Mouse (Mus musculus): Measurements from ENCODE around the gene 3110040M04Rik.
"Not testable (repeated sequence)": the region's sequence is repeated elsewhere in the genome, so short reads cannot be mapped to it uniquely, and the experiment has no call there.

Gene 3110040M04Rik

GRCm38 (mm10) chr1:151192075-151192474, 11.8 kb upstream of the 3110040M04Rik start, which contains the start of gene Gm8947:
Gene Gm8947 (plus strand): TSS chr1:151192376.
- DNase-seq (ENCODE audit: low spot score), result not testable (repeated sequence)

GRCm38 (mm10) chr1:151192739-151193138, 11.2 kb upstream of the 3110040M04Rik start:
- DNase-seq (ENCODE audit: low spot score), result not testable (repeated sequence)

GRCm38 (mm10) chr1:151195986-151196385, 7.9 kb upstream of the 3110040M04Rik start:
- DNase-seq (ENCODE audit: low spot score), result not testable (repeated sequence)

GRCm38 (mm10) chr1:151196690-151197089, 7.2 kb upstream of the 3110040M04Rik start:
- not testable (repeated sequence) for DNase-seq (ENCODE audit: low spot score)

GRCm38 (mm10) chr1:151198120-151198519, 5.8 kb upstream of the 3110040M04Rik start, which contains the start of gene Gm47995:
Gene Gm47995 (plus strand): TSS chr1:151198448.
- not testable (repeated sequence) for DNase-seq (ENCODE audit: low spot score)

DNA sequence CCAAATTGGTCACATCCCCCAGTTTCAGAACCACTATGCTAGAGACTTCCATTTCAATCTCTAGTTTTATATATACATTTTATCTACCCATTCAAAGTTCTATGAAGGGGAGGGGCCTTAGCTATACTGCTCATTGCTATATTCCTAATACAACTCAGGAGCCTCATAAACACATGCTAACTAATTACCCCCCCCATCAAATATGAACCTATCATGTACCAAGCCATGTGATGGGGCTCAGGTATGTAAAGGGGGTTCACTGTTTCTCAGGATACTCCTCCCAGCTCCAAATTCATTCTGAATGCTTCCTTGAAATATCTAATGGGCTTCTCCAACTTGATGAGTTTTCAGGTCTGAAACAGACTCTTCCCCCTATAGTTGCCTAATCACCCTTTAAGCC, 3.3 kb upstream of the 3110040M04Rik start:
- DNase-seq (ENCODE audit: low spot score), result not testable (repeated sequence)

- DNase-seq (ENCODE audit: low spot score), result not testable (repeated sequence)
Observed at GRCm38 (mm10) chr1:151202771-151203170, 1.1 kb upstream of the 3110040M04Rik start.

DNA sequence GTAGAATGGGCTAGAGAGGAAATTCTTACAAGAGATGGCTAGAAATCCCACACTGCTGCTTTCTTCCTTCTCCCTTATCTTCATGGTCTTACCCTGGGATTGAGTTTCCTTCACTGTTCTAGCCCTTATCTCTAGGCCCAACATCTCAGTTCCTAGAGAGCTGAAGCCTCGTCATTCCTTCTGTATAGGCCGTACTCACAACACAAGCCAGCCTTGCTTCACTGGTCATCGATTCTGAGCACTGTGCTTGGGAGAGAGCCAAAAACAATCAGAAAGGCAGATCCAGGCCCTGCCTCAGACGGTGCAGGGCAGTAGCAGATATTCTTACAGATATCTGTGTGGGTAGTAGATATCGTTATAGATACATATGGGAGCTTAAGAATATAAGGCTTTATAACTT, 4.6 kb downstream of the 3110040M04Rik start:
- not testable (repeated sequence) for DNase-seq (ENCODE audit: low spot score)

GRCm38 (mm10) chr1:151208944-151209343, 5.0 kb downstream of the 3110040M04Rik start:
- DNase-seq (ENCODE audit: low spot score), result not testable (repeated sequence)

GRCm38 (mm10) chr1:151209824-151210355, 6.0 kb downstream of the 3110040M04Rik start, which contains the start of gene Gm47996:
Gene Gm47996 (plus strand): TSS chr1:151210131.
- not testable (repeated sequence) for DNase-seq (ENCODE audit: low spot score)

- DNase-seq (ENCODE audit: low spot score), result not testable (repeated sequence)
Observed at GRCm38 (mm10) chr1:151211666-151212065, 7.7 kb downstream of the 3110040M04Rik start.

DNA sequence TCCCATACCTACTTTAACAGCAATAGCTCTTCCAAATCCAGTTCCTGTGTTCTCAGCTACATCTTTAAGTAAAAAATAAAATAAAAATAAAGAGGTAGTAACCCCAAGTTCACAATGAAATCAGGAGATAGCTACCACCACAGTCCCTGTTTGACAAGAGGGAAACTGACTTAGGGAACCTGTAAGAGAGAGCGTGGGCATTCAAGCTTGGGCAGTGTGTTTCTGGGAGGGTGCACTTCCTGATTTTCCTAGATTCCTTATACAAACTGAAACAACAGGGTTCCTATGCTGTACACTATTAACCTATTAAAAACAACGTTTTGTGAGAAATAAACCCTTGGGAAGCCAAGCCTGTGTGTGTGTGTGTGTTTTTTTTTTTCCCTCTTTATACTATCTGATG, 10.9 kb downstream of the 3110040M04Rik start:
- DNase-seq (ENCODE audit: low spot score), result no peak

DNA sequence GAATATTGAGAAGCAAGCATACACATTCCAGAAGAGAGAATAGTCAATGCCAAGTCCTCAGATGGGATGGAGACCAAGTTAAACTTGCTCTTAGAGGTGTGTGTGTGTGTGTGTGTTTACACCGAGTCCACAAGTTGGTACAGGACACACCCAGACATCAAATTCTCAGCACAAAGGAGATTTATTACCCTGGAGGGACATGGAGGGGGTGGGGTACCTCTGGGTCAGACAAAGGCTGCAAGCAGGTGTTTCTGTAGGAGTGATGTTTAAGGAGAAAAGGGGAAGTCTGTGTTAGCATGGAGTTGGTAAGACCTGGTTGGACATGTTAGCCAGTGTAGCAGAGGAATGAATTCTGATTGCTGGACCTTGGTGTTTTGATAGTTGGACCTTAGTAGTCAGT, 12.1 kb downstream of the 3110040M04Rik start:
- DNase-seq (ENCODE audit: low spot score), result no peak

DNA sequence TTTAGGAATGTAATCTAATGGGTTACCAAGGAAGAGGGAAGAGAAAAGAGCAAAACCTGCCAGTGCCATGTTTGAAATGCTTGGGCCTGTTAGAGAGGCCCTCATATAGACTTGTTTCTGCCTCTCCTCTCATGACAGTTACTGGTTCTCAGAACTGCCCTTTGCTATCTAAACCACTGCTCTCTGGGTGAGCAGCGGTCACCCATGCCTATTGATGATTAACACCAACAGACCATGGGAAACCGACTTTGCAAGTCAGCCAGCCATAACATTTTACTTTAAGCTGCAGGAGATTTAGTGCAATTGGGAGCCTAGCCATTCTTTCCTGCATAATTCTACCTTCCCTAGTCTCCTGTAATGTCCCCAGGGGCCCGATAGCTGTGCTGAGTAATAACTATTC, 12.5 kb downstream of the 3110040M04Rik start:
- no peak for DNase-seq (ENCODE audit: low spot score)

GRCm38 (mm10) chr1:151219045-151219444, 15.1 kb downstream of the 3110040M04Rik start:
- no peak for DNase-seq (ENCODE audit: low spot score)

DNA sequence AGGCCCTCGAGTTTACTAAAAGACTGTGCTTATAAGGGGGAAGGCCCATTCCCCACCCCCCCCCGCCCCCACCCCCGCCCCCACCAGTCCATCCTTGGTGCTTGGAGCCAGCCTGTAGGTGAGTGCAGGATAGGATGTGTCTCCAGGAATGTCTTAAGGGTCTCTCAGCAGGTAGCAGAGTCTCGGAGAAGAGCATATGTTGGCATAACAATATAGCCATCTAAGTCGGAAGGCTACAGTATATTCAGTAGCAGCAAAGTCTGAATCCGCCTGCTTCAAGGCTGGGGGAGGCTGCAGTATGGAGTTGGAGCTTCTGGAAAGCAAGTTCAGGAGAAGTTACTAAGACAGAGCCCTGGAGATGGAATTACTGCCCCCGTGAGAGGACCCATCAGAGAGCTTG, 16.2 kb downstream of the 3110040M04Rik start:
- no peak for DNase-seq (ENCODE audit: low spot score)

- no peak for DNase-seq (ENCODE audit: low spot score)
Observed at GRCm38 (mm10) chr1:151222561-151223267, 18.8 kb downstream of the 3110040M04Rik start.

DNA sequence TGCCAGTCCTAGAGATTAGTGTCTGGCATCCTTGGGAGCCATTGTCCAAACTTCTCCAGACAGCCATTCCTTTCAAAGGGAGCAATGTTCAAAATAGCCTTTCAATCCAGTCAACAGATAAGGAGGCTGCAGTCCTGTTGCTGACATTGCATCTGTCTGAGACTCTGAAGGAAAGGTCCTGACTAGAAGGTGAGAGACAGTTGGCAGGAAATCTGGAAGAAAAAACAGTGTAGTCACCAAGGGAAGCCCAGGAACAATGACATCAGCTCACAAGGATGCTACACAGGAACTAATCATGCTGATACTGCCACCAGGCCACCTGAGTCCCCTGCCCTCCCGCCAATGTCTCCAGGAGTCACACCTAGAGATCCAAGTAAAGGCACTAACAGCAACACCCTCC, 19.5 kb downstream of the 3110040M04Rik start:
- no peak for DNase-seq (ENCODE audit: low spot score)

- no peak for DNase-seq (ENCODE audit: low spot score)
Observed at GRCm38 (mm10) chr1:151224536-151224935, 20.6 kb downstream of the 3110040M04Rik start.

GRCm38 (mm10) chr1:151227506-151227905, 23.6 kb downstream of the 3110040M04Rik start:
- DNase-seq (ENCODE audit: low spot score), result no peak

- no peak for DNase-seq (ENCODE audit: low spot score)
Observed at GRCm38 (mm10) chr1:151228320-151228989, 24.5 kb downstream of the 3110040M04Rik start.

DNA sequence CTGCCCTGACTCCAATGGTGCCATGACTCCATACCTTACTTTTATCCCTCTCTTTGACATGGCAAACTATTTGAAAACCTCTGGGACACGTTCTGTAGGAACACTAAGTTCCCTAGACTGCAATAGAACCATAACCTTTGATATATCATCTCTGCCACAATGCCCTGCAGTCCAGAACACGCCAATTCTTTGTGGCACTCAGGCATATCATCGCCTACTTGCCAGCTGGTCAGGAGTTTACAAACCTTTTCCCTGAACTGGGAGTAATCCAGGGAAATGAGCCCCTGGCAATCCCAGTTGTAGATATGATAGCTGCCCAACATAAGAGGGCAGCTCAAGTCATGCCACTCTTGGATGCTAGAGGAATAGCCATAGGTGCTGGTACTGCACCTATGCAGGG, 28.4 kb downstream of the 3110040M04Rik start:
- no peak for DNase-seq (ENCODE audit: low spot score)

- no peak for DNase-seq (ENCODE audit: low spot score)
Observed at GRCm38 (mm10) chr1:151233756-151234155, 29.8 kb downstream of the 3110040M04Rik start.
